Mouse (Mus musculus): ENCODE data around the gene Dgkq. TPM values are rescaled to one million over a fixed set of nuclear protein-coding genes. Genes with fewer than 3 reads are reported as not detected.

Gene Dgkq
- total and polyA plus RNA-seq, 3 experiments, result 11.3 TPM; not detected in 1

DNA sequence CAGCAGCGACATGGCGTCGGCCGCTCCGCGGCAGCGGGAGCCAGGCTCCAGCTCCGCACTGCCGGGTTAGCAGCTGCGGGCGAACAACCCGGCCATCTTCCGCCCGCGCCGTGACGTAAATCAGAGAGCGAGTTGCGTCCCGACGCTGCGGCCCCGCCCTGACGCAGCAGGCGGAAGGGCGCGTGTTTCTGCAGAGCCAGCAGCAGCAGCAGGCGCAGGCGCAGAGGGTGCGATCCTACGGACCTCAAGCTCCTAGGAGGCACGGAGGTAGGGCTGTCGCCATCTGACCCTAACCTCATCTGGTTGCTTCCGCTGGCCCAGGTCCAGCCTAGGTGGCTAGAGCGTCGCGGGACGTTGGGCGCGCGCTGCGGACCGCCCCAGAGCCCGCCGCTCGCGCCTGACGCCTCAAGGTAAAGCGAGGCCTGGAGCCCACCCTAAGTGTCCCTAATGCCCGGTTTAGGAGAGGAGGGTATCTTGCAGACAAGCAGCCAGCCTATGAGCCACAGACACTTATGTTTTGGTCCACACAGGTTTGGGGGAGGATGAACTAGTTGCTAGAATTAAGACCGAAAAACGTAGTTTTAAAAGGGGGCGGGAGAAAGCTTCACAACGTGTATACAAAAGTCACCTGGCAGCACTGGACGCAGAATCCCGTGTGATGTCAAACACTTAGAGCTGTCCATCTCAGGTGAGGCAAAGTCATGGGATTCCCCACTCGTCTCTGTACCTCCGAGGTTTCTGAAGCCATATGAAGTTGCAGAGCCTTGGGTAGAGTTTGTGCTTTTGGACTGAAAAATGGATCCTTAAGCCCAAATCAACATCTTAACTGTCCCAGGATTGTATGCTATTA is 39.6 kb downstream of the Dgkq start, which contains the start of the genes Gak and Tmem175:
Gene Gak, minus strand, starts transcription at position 122 of the 850 bp plus-strand sequence.
Gene Tmem175, plus strand, starts transcription at position 137 of the 850 bp plus-strand sequence.
- H3K4me1 ChIP-seq (ENCODE audit: control insufficient read depth in 1 of 2, insufficient read depth in 2 of 2, low read length in 2 of 2), result peaks cover 16 to 17% of the 10 kb centered on the region in 2 experiments
- H3K27ac ChIP-seq (ENCODE audit: control insufficient read depth, low read depth, low read length), result peak within 1 kb of the TSS; percentile 44

DNA sequence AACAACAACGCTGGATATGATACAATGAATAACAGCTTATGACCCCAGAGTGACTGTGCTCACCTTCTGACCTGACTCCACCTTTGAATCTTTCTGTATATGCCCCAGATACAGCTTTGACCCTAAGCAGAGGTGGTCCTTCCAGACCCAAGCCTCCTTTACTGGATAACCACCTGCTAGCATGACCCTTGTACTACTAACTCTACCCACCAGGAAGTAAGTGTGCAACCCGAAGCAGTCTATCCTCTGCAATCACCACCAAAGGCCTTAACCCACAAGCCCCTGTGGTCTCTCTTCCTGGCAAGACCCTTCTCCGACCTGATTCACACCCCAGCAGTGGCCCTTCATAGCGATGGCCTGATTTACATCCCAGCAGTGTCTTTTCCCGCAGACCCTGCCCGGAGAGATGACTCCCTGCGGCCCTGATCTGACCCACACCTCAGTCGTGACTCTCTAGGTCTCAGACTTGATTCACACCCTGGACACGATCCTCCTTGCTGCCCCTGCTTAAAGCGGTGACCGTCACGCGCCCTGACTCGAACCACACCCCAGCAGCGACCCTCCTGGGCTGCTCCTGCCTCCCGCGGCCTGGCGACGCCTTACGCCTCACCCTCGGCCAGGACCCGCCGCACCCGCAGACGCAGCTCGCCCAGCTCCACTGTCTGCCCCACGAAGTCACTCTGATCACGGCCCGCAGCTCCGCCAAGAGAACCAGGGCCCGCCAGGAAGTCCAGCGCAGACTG is 40.4 kb downstream of the Dgkq start:
- peak; percentile 69 for DNase-seq (ENCODE audit: low read depth, low spot score)
- H3K4me1 ChIP-seq (ENCODE audit: control insufficient read depth in 1 of 2, insufficient read depth in 2 of 2, low read length in 2 of 2), result peaks cover 16 to 17% of the 10 kb centered on the region in 2 experiments

More for the DNA sequence above, 39.6 kb downstream of the Dgkq start, which contains the start of the genes Gak and Tmem175:
- peaks cover 4 to 33% of the 10 kb centered on the region in 2 experiments; a peak in 3 of 4 replicates for H3K36me3 ChIP-seq (ENCODE audit: control insufficient read depth in 1 of 2, insufficient read depth in 2 of 2, low read length in 2 of 2)
- H3K9ac ChIP-seq (ENCODE audit: control insufficient read depth, low read depth, low read length, poor library complexity, severe bottlenecking), result peak within 1 kb of the TSS; percentile 90
- TF ChIP-seq MAFK (IDR thresholded peaks at IDR 0.05; ENCODE audit: borderline replicate concordance, low read depth, low read length), result peak; percentile 66; the same call in 1 of the 2 replicates
- no peak for TF ChIP-seq ZNF384 (IDR thresholded peaks at IDR 0.05; ENCODE audit: low read depth, low read length)
- peak; percentile 97 for TF ChIP-seq NELFE (IDR thresholded peaks at IDR 0.05; ENCODE audit: low read depth, low read length)
- TF ChIP-seq MYB (IDR thresholded peaks at IDR 0.05; ENCODE audit: low read depth, low read length), result no peak
- TF ChIP-seq POLR2AphosphoS2 (IDR thresholded peaks at IDR 0.05; ENCODE audit: low read length), result peak; percentile 79; the same call in 1 of the 2 replicates
- TF ChIP-seq NRF1 (IDR thresholded peaks at IDR 0.05; ENCODE audit: insufficient read depth, low read depth, low read length, poor library complexity, severe bottlenecking), result peak; percentile 94
- TF ChIP-seq TBP (IDR thresholded peaks at IDR 0.05; ENCODE audit: low read depth, low read length), result 0 out of 2 replicates have a peak, but pooled peaks have one; percentile 56
- TF ChIP-seq GABPA (IDR thresholded peaks at IDR 0.05; ENCODE audit: low read depth, low read length), result no peak
- TF ChIP-seq TCF12 (IDR thresholded peaks at IDR 0.05; ENCODE audit: low read depth, low read length), result 0 out of 2 replicates have a peak, but pooled peaks have one; percentile 26
- peak; percentile 65 to 98; a peak in 3 of 4 replicates for TF ChIP-seq POLR2A (IDR thresholded peaks at IDR 0.05; ENCODE audit: control insufficient read depth in 1 of 2, insufficient read depth in 1 of 2, low read depth in 1 of 2, low read length in 2 of 2, poor library complexity in 1 of 2)
- TF ChIP-seq ELF1 (IDR thresholded peaks at IDR 0.05; ENCODE audit: low read depth, low read length), result peak; percentile 94
- peak; percentile 55; the same call in 1 of the 2 replicates for TF ChIP-seq ETS1 (IDR thresholded peaks at IDR 0.05; ENCODE audit: low read depth, low read length)
- no peak for TF ChIP-seq CHD1 (IDR thresholded peaks at IDR 0.05; ENCODE audit: low read depth, low read length)
- 0 out of 2 replicates have a peak, but pooled peaks have one; percentile 43 for TF ChIP-seq UBTF (IDR thresholded peaks at IDR 0.05; ENCODE audit: borderline replicate concordance, insufficient read depth, low read depth, low read length)
- no peak for TF ChIP-seq SMC3 (IDR thresholded peaks at IDR 0.05; ENCODE audit: low read depth, low read length)
- peak; percentile 56; the same call in 1 of the 2 replicates for TF ChIP-seq MAX (IDR thresholded peaks at IDR 0.05; ENCODE audit: low read length)
- peak; percentile 76 for TF ChIP-seq MXI1 (IDR thresholded peaks at IDR 0.05; ENCODE audit: low read depth, low read length)
- peak; percentile 88 for TF ChIP-seq HCFC1 (IDR thresholded peaks at IDR 0.05; ENCODE audit: low read depth, low read length)
- peak; percentile 59 for TF ChIP-seq SIN3A (IDR thresholded peaks at IDR 0.05; ENCODE audit: low read length)
- peak; percentile 50; the same call in 1 of the 2 replicates for TF ChIP-seq USF1 (IDR thresholded peaks at IDR 0.05; ENCODE audit: low read depth, low read length)
- TF ChIP-seq ZMIZ1 (IDR thresholded peaks at IDR 0.05; ENCODE audit: low read depth, low read length), result peak; percentile 77; the same call in 1 of the 2 replicates
- TF ChIP-seq BHLHE40 (IDR thresholded peaks at IDR 0.05; ENCODE audit: borderline replicate concordance, low read depth, low read length), result no peak
- peak; percentile 71; the same call in 1 of the 2 replicates for TF ChIP-seq MAZ (IDR thresholded peaks at IDR 0.05; ENCODE audit: low read depth, low read length)
- peak; percentile 98 for DNase-seq (ENCODE audit: low read depth, low spot score)
- no peaks in the 10 kb centered on the region for H3K9me3 ChIP-seq (replicated peaks; ENCODE audit: insufficient read depth, low read length)
- no peaks in the 10 kb centered on the region for H3K27me3 ChIP-seq (ENCODE audit: control insufficient read depth in 1 of 2, insufficient read depth in 2 of 2, low read length in 2 of 2)
- peaks cover 42% of the 10 kb centered on the region for H3K79me2 ChIP-seq (ENCODE audit: control insufficient read depth, insufficient read depth, low read length, poor library complexity)
- H3K4me3 ChIP-seq (ENCODE audit: control insufficient read depth in 1 of 2, insufficient read depth in 1 of 2, low read depth in 2 of 2, low read length in 2 of 2), result peak within 1 kb of the TSS; percentile 68 to 99

More for the DNA sequence above, 40.4 kb downstream of the Dgkq start:
- H3K27me3 ChIP-seq (ENCODE audit: control insufficient read depth in 1 of 2, insufficient read depth in 2 of 2, low read length in 2 of 2), result no peaks in the 10 kb centered on the region
- TF ChIP-seq SIN3A (IDR thresholded peaks at IDR 0.05; ENCODE audit: low read length), result no peak
- peak in 1 of 2 experiments; percentile 99; a peak in 1 of 4 replicates for TF ChIP-seq POLR2A (IDR thresholded peaks at IDR 0.05; ENCODE audit: control insufficient read depth in 1 of 2, insufficient read depth in 1 of 2, low read depth in 1 of 2, low read length in 2 of 2, poor library complexity in 1 of 2)
- TF ChIP-seq MXI1 (IDR thresholded peaks at IDR 0.05; ENCODE audit: low read depth, low read length), result peak; percentile 9; the same call in 1 of the 2 replicates
- TF ChIP-seq MYC (IDR thresholded peaks at IDR 0.05; ENCODE audit: low read depth, low read length), result 0 out of 2 replicates have a peak, but pooled peaks have one; percentile 16
- TF ChIP-seq CTCF (IDR thresholded peaks at IDR 0.05 in 2 of 3, conservative IDR thresholded peaks at IDR 0.05 in 1 of 3; ENCODE audit: control insufficient read depth in 1 of 3, insufficient read depth in 1 of 3, low read depth in 2 of 3, low read length in 3 of 3, poor library complexity in 1 of 3, severe bottlenecking in 1 of 3), result 0 out of 6 replicates have a peak, but pooled peaks of 1 of the 3 experiments have one; percentile 3
- peak overlapping the region; percentile 68 to 99 for H3K4me3 ChIP-seq (ENCODE audit: control insufficient read depth in 1 of 2, insufficient read depth in 1 of 2, low read depth in 2 of 2, low read length in 2 of 2)
- peaks cover 10 to 33% of the 10 kb centered on the region in 2 experiments; a peak in 3 of 4 replicates for H3K36me3 ChIP-seq (ENCODE audit: control insufficient read depth in 1 of 2, insufficient read depth in 2 of 2, low read length in 2 of 2)
- H3K9ac ChIP-seq (ENCODE audit: control insufficient read depth, low read depth, low read length, poor library complexity, severe bottlenecking), result peak overlapping the region; percentile 90
- H3K9me3 ChIP-seq (replicated peaks; ENCODE audit: insufficient read depth, low read length), result no peaks in the 10 kb centered on the region
- H3K27ac ChIP-seq (ENCODE audit: control insufficient read depth, low read depth, low read length), result peak overlapping the region; percentile 44
- peaks cover 42% of the 10 kb centered on the region for H3K79me2 ChIP-seq (ENCODE audit: control insufficient read depth, insufficient read depth, low read length, poor library complexity)

All from MEL (cell line).